Mouse (Mus musculus) hindlimb bud, embryonic 11.5 days (tissue): ENCODE measurements around the gene Mrpl52.

Source experiments
- DNase-seq: peaks from one replicate; pipeline ENCODE4 v3.0.0-alpha.2; 2012; ENCODE audit warnings: low read depth, low spot score; ENCODE audit errors: extremely low spot score

The Mrpl52 gene

GRCm38 (mm10) chr14:54409980-54410810 lies 16.5 kb upstream of the Mrpl52 start:
- DNase-seq, result no peak

GRCm38 (mm10) chr14:54412000-54412576 lies 14.6 kb upstream of the Mrpl52 start:
- DNase-seq, result no peak

- no peak for DNase-seq
Measured at GRCm38 (mm10) chr14:54412629-54413170, 14.0 kb upstream of the Mrpl52 start.

- no peak for DNase-seq
Measured at GRCm38 (mm10) chr14:54413877-54414700, 12.6 kb upstream of the Mrpl52 start.

GRCm38 (mm10) chr14:54415241-54416020 lies 11.3 kb upstream of the Mrpl52 start:
- no peak for DNase-seq

- no peak for DNase-seq
Measured at GRCm38 (mm10) chr14:54416229-54416775, 10.4 kb upstream of the Mrpl52 start.

GRCm38 (mm10) chr14:54416830-54417229 lies 9.9 kb upstream of the Mrpl52 start:
- DNase-seq, result no peak

- DNase-seq, result no peak
Measured at GRCm38 (mm10) chr14:54417623-54418081, 9.1 kb upstream of the Mrpl52 start, which contains the start of gene Slc7a7. TSS of gene Slc7a7 (minus strand) at chr14:54417780.

GRCm38 (mm10) chr14:54421014-54421413 lies 5.7 kb upstream of the Mrpl52 start:
- no peak for DNase-seq

GRCm38 (mm10) chr14:54423406-54423805 lies 3.3 kb upstream of the Mrpl52 start:
- DNase-seq, result no peak

- no peak for DNase-seq
Measured at GRCm38 (mm10) chr14:54424634-54425033, 2.1 kb upstream of the Mrpl52 start.

- DNase-seq, result no peak
Measured at GRCm38 (mm10) chr14:54425540-54425939, 1.2 kb upstream of the Mrpl52 start.

GRCm38 (mm10) chr14:54426003-54426688 lies 563 bp upstream of the Mrpl52 start:
- no peak for DNase-seq

- DNase-seq, result no peak
Measured at GRCm38 (mm10) chr14:54427696-54428095, 987 bp downstream of the Mrpl52 start.

GRCm38 (mm10) chr14:54428421-54428820 lies 1.7 kb downstream of the Mrpl52 start:
- no peak for DNase-seq

- DNase-seq, result no peak
Measured at GRCm38 (mm10) chr14:54429332-54430093, 2.8 kb downstream of the Mrpl52 start.

- no peak for DNase-seq
Measured at GRCm38 (mm10) chr14:54430406-54431145, 3.9 kb downstream of the Mrpl52 start.
